Mouse (Mus musculus): ENCODE data around the gene Ptprcap.

DNA sequence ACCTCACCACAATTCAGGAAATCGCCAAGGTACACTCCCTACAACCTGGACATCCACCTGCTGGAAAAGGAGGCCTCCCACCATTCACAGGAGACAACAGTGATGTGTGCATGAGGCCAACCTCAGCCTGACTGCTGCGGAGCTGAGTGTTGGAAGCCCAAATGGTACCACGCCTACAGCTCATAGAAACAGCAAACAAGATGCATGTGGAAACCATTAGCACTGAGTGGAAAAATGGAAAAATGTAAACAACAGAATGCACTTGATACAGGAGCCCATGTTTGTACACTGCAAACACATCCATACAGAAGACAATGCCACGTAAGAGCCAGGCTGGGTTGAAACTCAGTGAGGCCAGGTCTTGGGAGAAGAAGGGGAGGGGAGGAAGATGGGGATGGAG, 29.0 kb upstream of the Ptprcap start:
- no peak for TF ChIP-seq CTCF (IDR thresholded peaks at IDR 0.05; ENCODE audit: extremely low read depth, insufficient read length, insufficient replicate concordance, low read depth, low read length)
- no peak for TF ChIP-seq POLR2A (IDR thresholded peaks at IDR 0.05; ENCODE audit: low read depth, low read length)

Data from small intestine, adult 2 months (tissue).